Mouse (Mus musculus) midbrain, embryonic 14.5 days (tissue): ENCODE data around the gene Zbp1. TPM values are rescaled to one million over a fixed set of nuclear protein-coding genes. Genes with fewer than 3 reads are reported as not detected.

Source experiments
- ATAC-seq: fragments of 200-750 bp; cut with Nextera tagmentation; 2 replicates; pipeline ENCODE4 v1.8.0; 2017; ENCODE audit warnings: moderate number of reproducible peaks, moderate library complexity; ENCODE audit not compliant: low FRiP score, low TSS enrichment
- DNase-seq: peaks from one replicate; pipeline ENCODE4 v3.0.0-alpha.2; 2015
- H3K27ac ChIP-seq: fragments of 300-500 bp; sonication (generic); replicated peaks from 2 replicates; pipeline ENCODE4 v1.5.1; 2014; ENCODE audit warnings: mild to moderate bottlenecking, low read depth, low read length, moderate library complexity
- H3K27me3 ChIP-seq: fragments of 300-500 bp; sonication (generic); 2 replicates; pipeline ENCODE4 v1.6.1; 2014; ENCODE audit warnings: low read length, control low read depth, mixed read lengths; ENCODE audit not compliant: control insufficient read depth, insufficient read depth
- H3K36me3 ChIP-seq: fragments of 300-500 bp; sonication (generic); 2 replicates; pipeline ENCODE4 v1.6.1; 2014; ENCODE audit warnings: low read length, control low read depth; ENCODE audit not compliant: control insufficient read depth, insufficient read depth
- H3K4me1 ChIP-seq: fragments of 300-500 bp; sonication (generic); 2 replicates; pipeline ENCODE4 v1.6.1; 2014; ENCODE audit warnings: mild to moderate bottlenecking, antibody characterized with exemption, low read length, control low read depth; ENCODE audit not compliant: control insufficient read depth, insufficient read depth
- H3K4me2 ChIP-seq: fragments of 300-500 bp; sonication (generic); 2 replicates; pipeline ENCODE4 v1.6.1; 2014; ENCODE audit warnings: mild to moderate bottlenecking, low read length, moderate library complexity
- H3K4me3 ChIP-seq: fragments of 300-500 bp; sonication (generic); replicated peaks from 2 replicates; pipeline ENCODE4 v1.5.1; 2014; ENCODE audit warnings: low read depth, low read length
- H3K9ac ChIP-seq: fragments of 300-500 bp; sonication (generic); replicated peaks from 2 replicates; pipeline ENCODE4 v1.6.1; 2014; ENCODE audit warnings: mild to moderate bottlenecking, low read length, moderate library complexity
- H3K9me3 ChIP-seq: fragments of 300-500 bp; sonication (generic); 2 replicates; pipeline ENCODE4 v1.6.1; 2016; ENCODE audit warnings: low read length, control low read depth, mixed read lengths; ENCODE audit not compliant: control insufficient read depth
- WGBS: fragments of 180-500 bp; shearing (Covaris S2); extraction: QIAGEN DNeasy Blood & Tissue Kit; methylation state at CpG from one replicate; pipeline ENCODE4 v1.1.7; 2014; 5-methylcytosine and 5-hydroxymethylcytosine counted together
- polyA plus RNA-seq: library from polyadenylated mRNA; unstranded; fragments of >200 nt; fragmentation: Nextera tagmentation; extraction: Ambion mirVana; gene quantifications from 2 replicates; pipeline ENCODE4 v1.2.1, GENCODE M21; 2014

Zbp1 gene
- polyA plus RNA-seq, 1 experiment from 2014 or later: 1.7 TPM

- H3K4me1 ChIP-seq: no peaks in the 10 kb centered on the region
- no peak for DNase-seq
- H3K4me2 ChIP-seq: no peak overlapping the region
- H3K4me3 ChIP-seq: no peak overlapping the region
- WGBS: 92% methylated on average over 13 of the region's 13 CpGs
- no peak overlapping the region for H3K9ac ChIP-seq
- H3K9me3 ChIP-seq: no peaks in the 10 kb centered on the region
- no peak for ATAC-seq
- H3K27me3 ChIP-seq: no peaks in the 10 kb centered on the region
- no peaks in the 10 kb centered on the region for H3K36me3 ChIP-seq
- no peak overlapping the region for H3K27ac ChIP-seq
Measured at GRCm38 (mm10) chr2:173156923-173157322, 61.8 kb downstream of the Zbp1 start.

Other genes starting within 250 kb of the Zbp1 start
- 0.68 TPM in 1 of 2 replicates, not detected in the other for gene Spo11, start 241.2 kb downstream of the Zbp1 start, polyA plus RNA-seq
- gene Rae1, start 218.8 kb downstream of the Zbp1 start, polyA plus RNA-seq: 115 and 127 TPM in 2 replicates
- 17.1 and 18.8 TPM in 2 replicates for gene Rbm38, start 198.4 kb downstream of the Zbp1 start, polyA plus RNA-seq
- gene Ctcfl, start 99.4 kb downstream of the Zbp1 start, polyA plus RNA-seq: not detected in 2 replicates
- not detected in 2 replicates for gene Pck1, start 65.9 kb downstream of the Zbp1 start, polyA plus RNA-seq
- 5.7 and 6.4 TPM in 2 replicates for gene Pmepa1, start 57.6 kb upstream of the Zbp1 start, polyA plus RNA-seq